Mouse (Mus musculus) embryo, embryonic 11 days (tissue): ENCODE results near the gene Ttll5.

ENCODE experiments used
- DNase-seq: peaks from one replicate; pipeline ENCODE4 v3.0.0-alpha.2; 2015

Gene Ttll5

DNA sequence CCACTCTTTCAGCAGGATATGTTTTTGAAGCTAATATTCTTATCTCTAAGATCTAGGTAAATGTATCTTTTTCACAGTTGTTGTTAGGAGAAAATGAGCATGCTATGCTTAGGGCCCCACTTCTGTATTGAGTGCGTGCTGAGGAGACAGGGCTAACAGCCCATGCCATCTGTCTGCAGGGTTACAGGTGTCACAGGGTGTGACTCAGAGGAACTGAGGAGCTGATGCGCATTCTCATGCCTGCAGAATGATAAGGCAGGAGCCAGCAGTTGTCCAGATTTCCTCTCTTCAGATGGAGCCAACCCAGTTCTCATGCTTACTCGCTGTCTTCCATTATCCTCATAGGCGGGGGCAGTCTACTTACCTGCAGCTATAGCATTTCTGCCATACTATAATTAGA is 147.2 kb downstream of the Ttll5 start:
- DNase-seq: no peak

- no peak for DNase-seq
These were observed 149.1 kb downstream of the Ttll5 start for GRCm38 (mm10) chr12:85973526-85973925.

DNA sequence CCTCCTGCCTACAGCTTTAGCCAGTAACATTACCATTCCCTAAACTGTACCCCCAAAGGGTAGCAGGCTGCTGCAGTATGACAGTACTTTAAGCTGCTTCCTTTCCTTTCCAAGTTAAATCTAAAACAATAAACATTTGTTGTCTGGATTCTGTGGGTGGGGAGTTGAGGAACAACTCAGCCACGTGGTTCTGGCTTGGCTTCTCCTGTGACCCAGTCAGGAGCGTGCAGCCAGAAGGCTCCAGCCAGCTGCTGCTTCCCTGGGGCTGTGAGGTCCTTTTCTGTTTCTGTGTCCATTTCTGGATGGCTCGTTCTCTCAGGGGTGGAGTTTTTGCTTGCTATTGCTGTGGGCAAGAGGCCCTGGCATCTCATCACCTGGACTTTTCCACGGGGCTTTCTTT is 149.6 kb downstream of the Ttll5 start:
- no peak for DNase-seq

- DNase-seq: no peak
These were observed 155.5 kb downstream of the Ttll5 start for GRCm38 (mm10) chr12:85979996-85980395.

DNA sequence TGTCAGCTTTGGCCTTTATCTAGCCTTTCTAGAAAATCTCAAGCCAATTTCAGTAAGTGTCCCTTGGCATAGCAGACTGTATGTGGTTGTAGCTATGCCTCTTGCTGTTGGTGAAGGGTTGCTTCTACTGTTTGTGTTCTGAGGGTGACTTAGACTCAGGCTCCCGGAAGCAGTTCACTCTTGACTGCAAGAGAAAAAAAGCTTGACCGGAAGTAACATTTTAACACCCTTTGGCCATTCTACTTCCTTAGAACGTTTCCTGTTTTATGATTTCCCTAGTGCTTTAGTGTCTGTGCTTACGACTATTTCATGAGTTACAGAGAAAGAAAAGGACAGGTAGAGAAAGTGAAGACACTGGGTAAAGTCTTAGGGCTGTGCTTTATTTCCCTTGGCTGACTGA is 161.1 kb downstream of the Ttll5 start:
- no peak for DNase-seq

DNA sequence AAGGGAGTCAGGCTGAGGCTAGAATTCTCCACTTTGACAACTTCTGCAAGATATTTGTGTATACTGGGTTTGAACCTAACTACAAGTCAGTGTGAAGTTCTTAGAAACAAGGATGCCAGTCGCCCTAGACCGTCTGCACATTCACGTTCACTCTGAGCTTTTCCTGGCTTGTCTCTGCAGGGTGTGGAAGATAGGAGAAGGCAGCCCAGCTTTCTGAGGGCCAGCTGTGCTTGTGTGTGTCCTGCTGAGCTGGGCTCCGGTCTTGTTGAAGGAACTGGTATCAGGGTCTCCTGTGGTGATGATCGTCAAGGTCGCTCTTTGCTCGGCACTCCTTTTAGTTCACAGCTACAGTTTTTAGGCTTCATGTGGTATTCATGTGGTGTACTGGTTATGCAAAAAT is 161.6 kb downstream of the Ttll5 start:
- no peak for DNase-seq

DNA sequence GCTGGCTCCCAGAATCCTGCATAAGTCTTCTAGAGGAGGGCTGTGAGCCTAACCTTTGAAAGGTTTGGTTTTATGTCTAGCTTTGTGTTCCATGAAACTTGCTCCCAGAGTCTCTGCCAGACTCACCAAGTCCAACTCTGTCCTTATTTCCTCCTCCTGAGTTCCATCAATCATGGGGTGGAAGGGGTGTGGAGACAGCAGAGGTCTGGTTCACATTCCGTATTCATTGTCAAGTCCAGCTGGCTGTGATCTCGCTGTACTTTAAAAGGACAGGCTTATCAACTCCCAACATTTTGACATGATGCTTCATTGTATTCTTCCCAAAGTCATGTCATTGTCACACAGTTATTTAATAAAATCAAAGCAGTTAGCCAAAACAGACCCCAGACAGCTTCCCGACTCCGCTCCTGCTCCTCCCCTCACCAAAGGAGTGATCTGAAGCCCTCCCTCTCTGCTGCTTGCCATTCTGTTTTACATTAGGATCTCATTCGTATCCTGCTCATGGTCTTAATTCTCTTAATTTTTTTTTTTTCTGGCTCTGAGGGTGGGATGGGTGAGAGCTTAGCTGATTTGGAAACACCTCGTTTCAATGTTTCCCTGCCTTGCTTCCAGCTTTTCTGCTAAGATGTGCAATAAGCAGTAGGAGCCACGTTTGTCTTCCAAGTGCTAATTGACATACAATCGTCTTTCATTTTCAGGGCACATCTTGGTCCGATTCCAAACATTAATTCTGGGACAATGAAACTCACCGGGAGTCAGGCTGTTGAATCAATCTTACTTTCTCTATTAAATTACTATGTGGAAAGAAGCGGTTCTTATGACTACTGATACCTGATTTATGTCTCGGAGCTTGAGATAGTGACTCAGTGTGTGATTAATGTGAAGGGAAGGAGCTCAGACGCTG is 162.3 kb downstream of the Ttll5 start:
- DNase-seq: peak; percentile 30

DNA sequence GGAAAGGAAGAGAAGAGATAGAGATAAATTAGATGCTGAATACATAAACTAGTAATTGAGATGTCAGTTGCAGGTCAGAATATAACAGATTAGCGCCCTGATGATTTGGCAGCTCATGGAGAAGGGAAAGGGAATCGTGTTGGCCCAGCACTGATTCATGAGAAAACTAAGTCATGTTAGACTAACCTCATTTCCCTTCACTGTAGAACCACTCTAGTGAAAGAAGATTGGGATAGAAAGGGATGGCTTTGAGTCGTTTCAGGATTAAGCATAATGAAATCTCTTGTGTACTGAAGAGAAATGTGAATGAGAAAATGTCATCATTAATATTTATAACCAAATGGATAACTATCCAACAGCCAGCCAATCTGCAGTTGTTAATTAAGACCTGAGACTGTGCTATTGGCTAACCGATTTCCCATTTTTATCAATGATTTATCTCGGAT is 163.0 kb downstream of the Ttll5 start:
- no peak for DNase-seq

DNA sequence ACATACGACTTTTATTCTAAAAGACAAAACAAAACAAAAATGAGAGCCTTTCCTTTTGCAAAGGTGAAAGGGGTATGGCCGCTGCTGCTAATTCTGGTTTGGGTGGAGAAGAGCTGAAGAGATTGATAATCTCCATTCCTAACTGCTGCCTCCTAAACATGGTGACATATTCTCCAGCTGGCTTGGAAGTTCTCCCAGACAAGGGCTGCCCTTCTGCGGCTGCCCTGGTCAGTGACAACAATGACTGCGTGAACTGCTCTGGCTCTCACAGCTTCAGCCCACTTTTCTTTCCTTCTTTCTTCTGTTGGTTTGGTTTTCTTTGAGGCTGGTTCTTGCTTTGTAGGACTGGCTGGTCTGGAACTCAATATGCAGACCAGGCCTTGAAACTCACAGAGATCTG is 163.7 kb downstream of the Ttll5 start:
- DNase-seq: no peak

DNA sequence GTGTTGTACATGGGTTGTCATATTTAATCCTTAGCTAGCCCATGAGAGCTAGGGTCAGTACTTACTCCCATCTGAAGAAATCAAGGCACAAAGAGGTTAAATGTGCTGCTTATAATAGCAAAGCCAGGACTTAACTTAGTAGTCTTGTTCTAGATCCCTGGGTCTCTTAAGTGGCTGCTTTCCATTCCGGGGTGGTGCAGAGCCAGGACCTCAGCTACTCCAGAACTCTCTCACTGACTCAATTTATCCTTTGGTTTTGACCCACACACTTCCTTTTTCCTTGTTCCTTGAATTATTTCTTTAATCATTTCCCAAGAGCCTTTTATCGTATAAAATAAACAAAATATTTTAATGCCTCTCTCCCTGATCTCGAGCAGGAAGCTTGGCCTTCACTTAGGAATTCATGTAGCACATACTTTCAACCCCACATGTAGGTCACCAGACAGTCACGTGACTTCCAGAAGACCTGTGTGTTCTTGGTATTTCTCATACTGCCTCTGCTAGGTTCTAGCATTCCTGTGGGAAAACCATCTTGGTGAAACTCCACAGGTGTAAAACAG is 164.4 kb downstream of the Ttll5 start:
- DNase-seq: no peak

GRCm38 (mm10) chr12:85992013-85992837 is 167.8 kb downstream of the Ttll5 start:
- no peak for DNase-seq

DNA sequence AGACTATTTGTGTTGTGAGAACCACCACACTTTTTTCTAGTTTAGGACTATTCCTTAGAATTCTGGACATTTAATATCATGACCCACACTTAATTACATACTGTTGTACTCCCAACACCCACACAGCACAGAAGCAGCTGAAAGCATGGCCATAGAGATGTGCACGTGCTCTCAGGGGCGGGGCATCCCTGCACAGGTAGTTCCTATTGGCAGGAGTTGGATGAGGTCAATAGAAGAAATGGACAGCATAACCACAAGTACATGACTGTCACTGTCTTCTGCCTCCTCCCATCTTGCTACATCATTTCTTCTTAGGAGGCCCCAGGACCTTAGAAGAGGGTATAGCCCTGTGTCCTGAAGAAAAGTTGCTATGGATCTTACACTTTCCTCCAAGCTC is 168.4 kb downstream of the Ttll5 start:
- DNase-seq: no peak

DNA sequence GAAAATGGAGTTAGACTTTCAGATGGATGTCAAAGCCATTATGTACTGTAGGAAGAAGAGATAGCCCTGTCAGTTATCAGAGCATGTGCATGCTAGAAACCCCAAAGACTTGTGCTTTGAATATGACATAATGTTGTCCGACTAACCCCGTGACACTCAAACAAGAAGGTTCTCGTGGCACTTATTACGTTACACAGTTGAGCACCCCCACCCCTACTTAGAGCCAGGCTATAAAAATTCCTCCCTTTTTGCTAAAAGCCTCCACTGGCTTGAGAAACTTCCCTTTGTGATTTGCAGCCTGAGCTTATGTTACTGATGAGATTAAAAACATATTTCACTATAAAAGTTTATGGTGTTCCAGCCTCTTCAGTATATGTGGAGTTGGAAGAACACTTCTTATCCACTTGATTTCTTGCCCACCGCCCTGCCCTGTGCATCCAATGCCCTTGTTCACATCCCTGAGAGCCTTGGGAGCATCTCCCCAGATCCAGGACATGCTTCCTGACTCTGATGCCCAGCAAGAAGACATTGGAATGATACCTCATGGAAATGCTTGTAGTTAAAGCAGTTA is 169.4 kb downstream of the Ttll5 start:
- DNase-seq: no peak

DNA sequence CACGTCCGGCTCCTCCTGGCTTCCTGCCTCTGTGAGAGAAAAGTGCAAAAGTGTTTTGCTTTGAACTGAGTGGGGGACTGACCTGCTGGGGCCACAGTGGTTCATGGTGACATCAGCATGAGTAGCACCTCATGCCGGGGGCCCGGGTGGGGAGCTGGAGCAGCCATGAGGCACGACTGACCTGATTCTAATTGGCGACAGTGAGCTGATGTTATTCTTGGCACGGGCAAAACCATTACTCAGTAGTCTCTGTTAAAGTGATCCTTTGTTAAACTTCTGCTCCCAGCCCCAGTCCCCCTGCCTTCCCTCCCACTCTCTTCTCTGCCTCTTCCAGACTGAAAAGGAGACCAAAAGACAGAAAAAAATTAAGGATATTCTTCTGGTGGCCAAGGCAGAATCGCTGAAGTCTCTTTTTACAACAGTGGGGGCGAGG is 176.2 kb downstream of the Ttll5 start:
- DNase-seq: peak; percentile 62

DNA sequence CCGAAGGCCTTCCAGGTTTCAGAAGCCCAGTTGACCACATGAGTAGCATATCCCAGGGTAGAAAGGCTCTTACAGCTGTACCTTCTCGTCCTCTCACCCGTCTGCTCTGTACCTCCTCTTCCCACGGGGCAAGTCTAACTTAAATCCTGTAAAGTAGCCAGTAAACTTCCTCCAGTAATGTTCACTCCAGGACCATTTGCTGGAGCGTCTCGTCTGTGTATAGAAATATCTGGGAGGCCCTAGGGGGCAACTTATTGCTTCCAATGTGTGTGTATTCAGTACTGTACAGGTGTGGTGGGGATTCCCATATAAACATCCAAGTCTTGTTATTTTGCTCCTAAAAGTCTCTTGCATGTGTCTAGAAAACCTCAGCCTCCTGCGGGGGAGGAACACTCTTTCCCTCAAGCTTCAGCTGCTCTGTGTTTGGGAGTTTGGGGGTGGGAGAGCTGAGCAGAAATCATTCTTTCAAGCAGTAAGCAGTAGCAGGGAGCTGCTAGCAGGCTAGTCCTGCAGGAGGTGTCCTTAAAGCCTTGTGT is 176.7 kb downstream of the Ttll5 start:
- DNase-seq: no peak

DNA sequence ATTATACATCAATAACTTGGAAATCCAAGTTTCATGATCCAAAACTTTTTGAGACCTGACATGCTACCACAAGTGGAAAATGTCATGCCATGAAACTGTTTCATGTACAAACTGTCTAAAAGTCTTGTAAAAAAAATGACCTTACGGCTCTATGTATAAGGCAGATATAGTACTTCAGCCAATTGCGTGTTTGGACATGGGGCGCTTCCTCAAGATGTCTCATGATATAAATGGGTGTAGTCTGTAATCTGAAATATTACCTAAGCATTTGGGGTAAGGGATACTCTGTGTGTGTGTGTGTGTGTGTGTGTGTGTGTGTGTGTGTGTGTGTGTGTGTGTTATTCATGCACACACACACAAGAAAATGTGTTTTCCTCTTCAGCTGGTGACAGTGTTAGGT is 180.2 kb downstream of the Ttll5 start:
- DNase-seq: no peak

GRCm38 (mm10) chr12:86007377-86007776 is 182.9 kb downstream of the Ttll5 start:
- DNase-seq: no peak

DNA sequence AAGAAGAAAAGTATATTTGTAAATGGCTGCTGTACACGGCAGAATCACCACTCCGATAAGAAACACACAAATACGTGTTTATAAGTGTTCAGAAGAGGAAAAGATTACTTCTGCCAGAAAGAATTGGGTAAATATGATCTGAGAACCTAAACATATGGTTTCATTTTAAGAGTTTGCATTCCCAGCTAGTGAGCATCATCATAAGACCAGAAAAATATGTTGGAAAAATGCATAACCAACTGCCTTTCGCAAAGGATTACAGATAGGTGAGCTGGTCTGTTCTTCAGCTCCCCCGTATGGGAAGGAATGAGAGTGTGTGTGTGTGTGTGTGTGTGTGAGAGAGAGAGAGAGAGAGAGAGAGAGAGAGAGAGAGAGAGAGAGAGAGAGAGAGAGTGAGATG is 186.2 kb downstream of the Ttll5 start:
- no peak for DNase-seq

GRCm38 (mm10) chr12:86012195-86012594 is 187.7 kb downstream of the Ttll5 start:
- DNase-seq: no peak

- no peak for DNase-seq
These were observed 189.7 kb downstream of the Ttll5 start for GRCm38 (mm10) chr12:86014174-86014573.

DNA sequence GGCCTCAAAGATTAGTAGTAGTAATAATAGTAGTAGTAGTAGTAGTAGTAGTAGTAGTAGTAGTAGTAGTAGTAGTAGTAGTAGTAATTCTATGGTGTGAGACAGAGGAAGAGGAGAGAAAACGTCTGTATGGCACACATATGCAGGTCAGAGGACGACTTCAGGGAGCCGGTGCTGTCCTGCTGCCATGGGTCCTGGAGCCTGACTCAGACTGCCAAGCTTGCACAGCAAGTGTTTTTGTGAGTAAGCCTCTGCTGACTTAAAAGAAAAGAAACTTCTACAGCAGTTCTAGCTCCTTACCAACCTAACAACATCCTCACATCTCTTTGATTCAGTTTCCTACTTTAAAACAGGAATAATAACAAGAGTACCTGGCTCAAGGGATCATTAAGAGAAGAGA is 190.2 kb downstream of the Ttll5 start:
- no peak for DNase-seq

DNA sequence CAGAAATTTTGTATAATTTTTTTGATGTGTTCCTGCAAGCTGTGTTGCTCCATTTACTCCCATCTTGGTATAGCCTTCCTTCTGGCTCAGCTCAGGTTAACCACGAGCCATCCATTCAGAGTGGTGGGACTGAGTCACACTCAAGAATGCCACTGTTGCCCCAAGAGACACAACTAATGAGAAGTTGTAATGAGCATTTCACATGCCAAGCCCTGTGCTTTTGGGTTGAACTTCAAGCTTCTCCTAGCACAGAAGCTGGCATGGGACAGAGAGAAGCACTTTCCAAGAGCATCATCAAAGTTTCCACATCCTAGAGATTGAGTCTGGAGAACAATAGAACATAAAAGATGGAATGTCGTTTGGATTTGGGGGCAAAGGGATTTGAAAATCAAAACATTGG is 190.7 kb downstream of the Ttll5 start:
- no peak for DNase-seq

DNA sequence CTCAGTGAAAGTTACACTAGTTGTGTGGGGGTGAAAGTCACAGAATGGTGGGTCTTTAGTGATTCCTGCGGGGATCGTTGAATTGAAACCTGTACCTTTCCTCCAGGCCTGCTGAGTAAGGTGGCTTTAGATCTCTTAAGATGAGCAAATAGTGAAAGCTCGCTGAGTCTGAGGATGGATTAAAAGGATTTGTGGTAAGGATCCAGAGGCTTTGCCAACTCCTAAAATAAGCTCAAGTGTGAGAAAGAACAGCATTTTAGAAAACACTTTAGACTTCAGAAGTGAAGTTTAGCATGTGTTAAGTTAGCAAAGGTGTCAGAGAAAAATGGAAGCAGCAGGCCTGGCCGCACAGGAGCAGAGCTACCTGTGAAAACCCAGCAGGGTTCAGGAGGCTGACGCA is 192.9 kb downstream of the Ttll5 start:
- DNase-seq: no peak
